Mouse (Mus musculus): ENCODE data around the gene Il22ra1. TPM values are rescaled to one million over a fixed set of nuclear protein-coding genes. Genes with fewer than 3 reads are reported as not detected.
"Not testable (repeated sequence)": the region's sequence is repeated elsewhere in the genome, so short reads cannot be mapped to it uniquely, and the experiment has no call there.

Gene Il22ra1
- polyA plus RNA-seq, 1 experiment from 2014 or later: 0.13 TPM

DNA sequence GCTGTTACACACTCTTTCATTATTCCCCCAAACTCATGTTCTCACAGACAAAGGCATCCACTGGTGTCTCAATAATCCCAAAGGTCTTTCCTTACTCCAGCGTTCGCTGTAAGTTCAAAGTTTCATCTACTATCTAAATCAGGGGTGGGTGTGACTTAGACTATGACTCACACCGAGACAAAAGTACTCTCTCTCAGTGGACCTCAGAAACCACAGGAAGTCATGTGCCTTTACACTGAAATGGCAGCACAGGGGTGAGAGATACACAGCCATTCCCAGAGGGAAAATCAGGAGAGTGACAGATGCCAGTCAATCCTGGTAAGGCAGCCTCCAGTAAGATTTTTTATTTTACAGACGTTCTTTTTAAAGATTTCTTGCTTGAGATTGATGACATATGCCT lies 35.1 kb upstream of the Il22ra1 start:
- no peaks in the 10 kb centered on the region; the same call in 1 of the 2 replicates for H3K27me3 ChIP-seq (ENCODE audit: control insufficient read depth, insufficient read depth, low read depth, low read length)
- no peak for ATAC-seq (ENCODE audit: low read depth)
- 72% methylated on average over 4 of the region's 4 CpGs for WGBS

GRCm38 (mm10) chr4:135698498-135698897 lies 29.5 kb upstream of the Il22ra1 start:
- ATAC-seq (ENCODE audit: low read depth): no peak
- no peak overlapping the region for H3K9ac ChIP-seq (ENCODE audit: low read length)
- no peaks in the 10 kb centered on the region for H3K9me3 ChIP-seq (ENCODE audit: control insufficient read depth, low read length)
- H3K4me2 ChIP-seq (ENCODE audit: low read depth, low read length): no peak overlapping the region
- no peak overlapping the region for H3K27ac ChIP-seq (ENCODE audit: low read length)
- H3K4me1 ChIP-seq (replicated peaks; ENCODE audit: control insufficient read depth, insufficient read depth, low read length): 0 out of 2 replicates have a peak, but pooled peaks cover 3% of the 10 kb centered on the region
- H3K4me3 ChIP-seq (ENCODE audit: low read length): no peak overlapping the region
- H3K27me3 ChIP-seq (ENCODE audit: control insufficient read depth, insufficient read depth, low read depth, low read length): no peaks in the 10 kb centered on the region
- 80% methylated on average over 7 of the region's 7 CpGs for WGBS
- H3K36me3 ChIP-seq (ENCODE audit: control insufficient read depth, insufficient read depth, low read length): no peaks in the 10 kb centered on the region

More for the DNA sequence above, 35.1 kb upstream of the Il22ra1 start:
- Histone ChIP-seq H3K36me3 (ENCODE audit: control insufficient read depth, insufficient read depth, low read length) (no peaks in the 10 kb centered on the region), H3K27ac (ENCODE audit: low read length) (no peak overlapping the region), H3K9me3 (ENCODE audit: control insufficient read depth, low read length) (no peaks in the 10 kb centered on the region), H3K4me3 (ENCODE audit: low read length) (no peak overlapping the region), H3K9ac (ENCODE audit: low read length) (no peak overlapping the region), H3K4me2 (ENCODE audit: low read depth, low read length) (no peak overlapping the region), H3K4me1 (replicated peaks; ENCODE audit: control insufficient read depth, insufficient read depth, low read length) (no peaks in the 10 kb centered on the region)

GRCm38 (mm10) chr4:135703497-135703896 lies 24.5 kb upstream of the Il22ra1 start:
- H3K9me3 ChIP-seq (ENCODE audit: control insufficient read depth, low read length): no peaks in the 10 kb centered on the region
- no peak overlapping the region for H3K27ac ChIP-seq (ENCODE audit: low read length)
- H3K4me2 ChIP-seq (ENCODE audit: low read depth, low read length): no peak overlapping the region
- no peaks in the 10 kb centered on the region for H3K27me3 ChIP-seq (ENCODE audit: control insufficient read depth, insufficient read depth, low read depth, low read length)
- 61% methylated on average over 13 of the region's 13 CpGs for WGBS
- no peak overlapping the region for H3K9ac ChIP-seq (ENCODE audit: low read length)
- H3K4me3 ChIP-seq (ENCODE audit: low read length): no peak overlapping the region
- H3K36me3 ChIP-seq (ENCODE audit: control insufficient read depth, insufficient read depth, low read length): no peaks in the 10 kb centered on the region
- no peak for ATAC-seq (ENCODE audit: low read depth)
- H3K4me1 ChIP-seq (replicated peaks; ENCODE audit: control insufficient read depth, insufficient read depth, low read length): 0 out of 2 replicates have a peak, but pooled peaks cover 3% of the 10 kb centered on the region

GRCm38 (mm10) chr4:135704016-135704415 lies 24.0 kb upstream of the Il22ra1 start:
- no peak overlapping the region for H3K4me2 ChIP-seq (ENCODE audit: low read depth, low read length)
- no peaks in the 10 kb centered on the region for H3K27me3 ChIP-seq (ENCODE audit: control insufficient read depth, insufficient read depth, low read depth, low read length)
- H3K9ac ChIP-seq (ENCODE audit: low read length): no peak overlapping the region
- no peaks in the 10 kb centered on the region for H3K9me3 ChIP-seq (ENCODE audit: control insufficient read depth, low read length)
- 0 out of 2 replicates have a peak, but pooled peaks cover 5% of the 10 kb centered on the region for H3K4me1 ChIP-seq (replicated peaks; ENCODE audit: control insufficient read depth, insufficient read depth, low read length)
- 60% methylated on average over 6 of the region's 6 CpGs for WGBS
- no peak for ATAC-seq (ENCODE audit: low read depth)
- no peaks in the 10 kb centered on the region for H3K36me3 ChIP-seq (ENCODE audit: control insufficient read depth, insufficient read depth, low read length)
- H3K4me3 ChIP-seq (ENCODE audit: low read length): no peak overlapping the region
- H3K27ac ChIP-seq (ENCODE audit: low read length): no peak overlapping the region

DNA sequence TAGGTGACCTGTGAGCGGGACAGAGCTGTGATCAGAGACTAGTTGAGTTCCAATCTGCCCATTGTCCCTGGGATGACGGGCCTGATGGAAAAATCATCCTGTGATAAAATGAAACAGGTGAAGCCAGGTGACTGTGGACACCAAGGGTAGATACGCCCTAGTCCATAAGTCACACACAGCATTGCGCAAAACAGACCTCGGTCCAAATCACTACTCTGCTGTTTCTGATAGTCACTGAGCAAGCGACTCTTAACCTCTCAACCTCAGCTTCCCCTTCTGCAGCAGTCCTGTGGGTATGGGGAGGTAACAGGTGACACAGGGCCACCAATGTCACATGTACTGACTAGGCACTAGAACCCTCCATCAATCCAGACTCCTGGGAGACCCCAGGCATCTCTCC lies 21.9 kb upstream of the Il22ra1 start:
- Histone ChIP-seq H3K27me3 (ENCODE audit: control insufficient read depth, insufficient read depth, low read depth, low read length) (no peaks in the 10 kb centered on the region), H3K4me1 (replicated peaks; ENCODE audit: control insufficient read depth, insufficient read depth, low read length) (0 out of 2 replicates have a peak, but pooled peaks cover 2% of the 10 kb centered on the region), H3K4me2 (ENCODE audit: low read depth, low read length) (no peak overlapping the region), H3K36me3 (ENCODE audit: control insufficient read depth, insufficient read depth, low read length) (no peaks in the 10 kb centered on the region), H3K9ac (ENCODE audit: low read length) (no peak overlapping the region), H3K9me3 (ENCODE audit: control insufficient read depth, low read length) (no peaks in the 10 kb centered on the region), H3K4me3 (ENCODE audit: low read length) (no peak overlapping the region), H3K27ac (ENCODE audit: low read length) (no peak overlapping the region)
- ATAC-seq (ENCODE audit: low read depth): no peak
- 84% methylated on average over 6 of the region's 6 CpGs for WGBS

GRCm38 (mm10) chr4:135709072-135709564 lies 18.9 kb upstream of the Il22ra1 start:
- WGBS: 7% methylated on average over 8 of the region's 8 CpGs
- Histone ChIP-seq H3K27me3 (ENCODE audit: control insufficient read depth, insufficient read depth, low read depth, low read length) (no peaks in the 10 kb centered on the region), H3K4me2 (ENCODE audit: low read depth, low read length) (peak overlapping the region; percentile 29), H3K27ac (ENCODE audit: low read length) (no peak overlapping the region), H3K36me3 (ENCODE audit: control insufficient read depth, insufficient read depth, low read length) (no peaks in the 10 kb centered on the region), H3K4me3 (ENCODE audit: low read length) (peak overlapping the region; percentile 8; the same call in 1 of the 2 replicates), H3K4me1 (replicated peaks; ENCODE audit: control insufficient read depth, insufficient read depth, low read length) (0 out of 2 replicates have a peak, but pooled peaks cover 2% of the 10 kb centered on the region), H3K9me3 (ENCODE audit: control insufficient read depth, low read length) (no peaks in the 10 kb centered on the region), H3K9ac (ENCODE audit: low read length) (no peak overlapping the region)
- peak; percentile 89 for ATAC-seq (ENCODE audit: low read depth)

DNA sequence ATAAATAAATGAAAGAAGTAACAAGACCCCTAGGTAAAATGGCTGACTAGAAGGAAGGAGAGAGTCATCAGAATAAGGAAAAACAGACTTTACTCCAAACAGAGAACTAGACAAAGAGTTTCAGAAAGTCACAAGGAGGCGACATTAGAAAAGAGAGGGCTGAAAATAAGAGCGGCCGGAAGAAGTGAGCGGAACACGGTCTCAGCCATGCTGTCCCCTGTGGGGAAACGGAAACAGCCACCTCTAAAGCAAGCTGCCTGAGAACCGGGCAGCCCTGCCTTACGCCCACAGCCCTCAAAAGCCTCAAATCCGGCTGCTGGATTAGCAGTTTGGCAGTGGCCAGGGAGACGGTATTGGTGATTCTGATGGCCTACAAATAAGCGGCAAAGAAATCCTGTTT lies 18.4 kb upstream of the Il22ra1 start:
- Histone ChIP-seq H3K27ac (ENCODE audit: low read length) (no peak overlapping the region), H3K9ac (ENCODE audit: low read length) (no peak overlapping the region), H3K9me3 (ENCODE audit: control insufficient read depth, low read length) (no peaks in the 10 kb centered on the region), H3K36me3 (ENCODE audit: control insufficient read depth, insufficient read depth, low read length) (no peaks in the 10 kb centered on the region), H3K4me1 (replicated peaks; ENCODE audit: control insufficient read depth, insufficient read depth, low read length) (0 out of 2 replicates have a peak, but pooled peaks cover 2% of the 10 kb centered on the region), H3K4me2 (ENCODE audit: low read depth, low read length) (no peak overlapping the region), H3K27me3 (ENCODE audit: control insufficient read depth, insufficient read depth, low read depth, low read length) (no peaks in the 10 kb centered on the region), H3K4me3 (ENCODE audit: low read length) (no peak overlapping the region)
- no peak for ATAC-seq (ENCODE audit: low read depth)
- WGBS: 59% methylated on average over 11 of the region's 11 CpGs

GRCm38 (mm10) chr4:135710392-135710791 lies 17.6 kb upstream of the Il22ra1 start:
- 64% methylated on average over 3 of the region's 3 CpGs for WGBS
- Histone ChIP-seq H3K9me3 (ENCODE audit: control insufficient read depth, low read length) (no peaks in the 10 kb centered on the region), H3K4me3 (ENCODE audit: low read length) (no peak overlapping the region), H3K9ac (ENCODE audit: low read length) (no peak overlapping the region), H3K4me1 (replicated peaks; ENCODE audit: control insufficient read depth, insufficient read depth, low read length) (0 out of 2 replicates have a peak, but pooled peaks cover 2% of the 10 kb centered on the region), H3K36me3 (ENCODE audit: control insufficient read depth, insufficient read depth, low read length) (no peaks in the 10 kb centered on the region), H3K4me2 (ENCODE audit: low read depth, low read length) (no peak overlapping the region), H3K27me3 (ENCODE audit: control insufficient read depth, insufficient read depth, low read depth, low read length) (no peaks in the 10 kb centered on the region), H3K27ac (ENCODE audit: low read length) (no peak overlapping the region)
- ATAC-seq (ENCODE audit: low read depth): no peak

GRCm38 (mm10) chr4:135714776-135715175 lies 13.2 kb upstream of the Il22ra1 start:
- Histone ChIP-seq H3K36me3 (ENCODE audit: control insufficient read depth, insufficient read depth, low read length) (no peaks in the 10 kb centered on the region), H3K4me1 (replicated peaks; ENCODE audit: control insufficient read depth, insufficient read depth, low read length) (no peaks in the 10 kb centered on the region), H3K27me3 (ENCODE audit: control insufficient read depth, insufficient read depth, low read depth, low read length) (no peaks in the 10 kb centered on the region), H3K4me2 (ENCODE audit: low read depth, low read length) (no peak overlapping the region), H3K9me3 (ENCODE audit: control insufficient read depth, low read length) (no peaks in the 10 kb centered on the region), H3K9ac (ENCODE audit: low read length) (no peak overlapping the region), H3K4me3 (ENCODE audit: low read length) (no peak overlapping the region), H3K27ac (ENCODE audit: low read length) (no peak overlapping the region)
- 78% methylated on average over 8 of the region's 8 CpGs for WGBS
- no peak for ATAC-seq (ENCODE audit: low read depth)

DNA sequence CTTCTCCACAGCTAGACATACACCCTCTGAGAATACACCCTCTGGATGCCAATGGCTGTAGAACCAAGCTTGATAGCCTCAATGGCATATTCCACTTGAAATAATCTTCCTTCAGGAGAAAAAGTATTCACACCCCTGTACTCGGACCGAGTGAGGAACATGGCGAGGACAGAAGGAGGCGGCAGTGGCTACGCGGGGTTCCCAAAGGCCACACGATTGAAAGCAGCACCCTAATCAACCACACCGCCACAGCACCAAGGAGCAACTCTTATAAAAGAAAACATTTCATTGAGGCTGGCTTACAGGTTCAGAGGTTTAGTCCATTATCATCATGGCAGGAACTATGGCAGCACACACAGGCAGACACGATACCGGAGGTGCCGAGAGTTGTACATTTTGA lies 11.5 kb upstream of the Il22ra1 start:
- H3K36me3 ChIP-seq (ENCODE audit: control insufficient read depth, insufficient read depth, low read length); ATAC-seq (ENCODE audit: low read depth); H3K9me3 ChIP-seq (ENCODE audit: control insufficient read depth, low read length); H3K9ac ChIP-seq (ENCODE audit: low read length); H3K4me2 ChIP-seq (ENCODE audit: low read depth, low read length); H3K27ac ChIP-seq (ENCODE audit: low read length); H3K27me3 ChIP-seq (ENCODE audit: control insufficient read depth, insufficient read depth, low read depth, low read length); H3K4me3 ChIP-seq (ENCODE audit: low read length); H3K4me1 ChIP-seq (replicated peaks; ENCODE audit: control insufficient read depth, insufficient read depth, low read length): not testable (repeated sequence)
- 88% methylated on average over 11 of the region's 11 CpGs for WGBS
